Mouse (Mus musculus) stomach, embryonic 16.5 days (tissue): ENCODE data around the gene Vwa5b1. TPM values are rescaled to one million over a fixed set of nuclear protein-coding genes. Genes with fewer than 3 reads are reported as not detected.
A peak's percentile ranks its signal among the peaks of the same experiment; 100 is the strongest.

Source experiments
- ATAC-seq: fragments of 200-750 bp; cut with Nextera tagmentation; 2 replicates; pipeline ENCODE4 v1.8.0; 2017; ENCODE audit warnings: moderate number of reproducible peaks, moderate TSS enrichment; ENCODE audit not compliant: insufficient read depth, low FRiP score
- H3K27ac ChIP-seq: fragments of 300-500 bp; sonication (generic); 2 replicates; pipeline ENCODE4 v1.5.1; 2014; ENCODE audit warnings: low read length
- H3K27me3 ChIP-seq: fragments of 300-500 bp; sonication (generic); 2 replicates; pipeline ENCODE4 v1.6.1; 2014; ENCODE audit warnings: low read length, control low read depth, mixed read lengths; ENCODE audit not compliant: control insufficient read depth, insufficient read depth
- H3K36me3 ChIP-seq: fragments of 300-500 bp; sonication (generic); 2 replicates; pipeline ENCODE4 v1.6.1; 2014; ENCODE audit warnings: low read length; ENCODE audit not compliant: control insufficient read depth, insufficient read depth
- H3K4me1 ChIP-seq: fragments of 300-500 bp; sonication (generic); 2 replicates; pipeline ENCODE4 v1.6.1; 2014; ENCODE audit warnings: low read length, control low read depth, mixed read lengths; ENCODE audit not compliant: control insufficient read depth, insufficient read depth
- H3K4me2 ChIP-seq: fragments of 300-500 bp; sonication (generic); 2 replicates; pipeline ENCODE4 v1.6.1; 2014; ENCODE audit warnings: low read depth, low read length, mixed read lengths
- H3K4me3 ChIP-seq: fragments of 300-500 bp; sonication (generic); replicated peaks from 2 replicates; pipeline ENCODE4 v1.5.1; 2014; ENCODE audit warnings: mild to moderate bottlenecking, low read length
- H3K9ac ChIP-seq: fragments of 300-500 bp; sonication (generic); 2 replicates; pipeline ENCODE4 v1.6.1; 2014; ENCODE audit warnings: low read length
- H3K9me3 ChIP-seq: fragments of 300-500 bp; sonication (generic); replicated peaks from 2 replicates; pipeline ENCODE4 v1.6.1; 2016; ENCODE audit warnings: low read length, control low read depth; ENCODE audit not compliant: control insufficient read depth
- WGBS: fragments of 180-500 bp; shearing (Covaris S2); extraction: QIAGEN DNeasy Blood & Tissue Kit; methylation state at CpG from one replicate; pipeline ENCODE4 v1.1.7; 2014; 5-methylcytosine and 5-hydroxymethylcytosine counted together
- polyA plus RNA-seq: library from polyadenylated mRNA; unstranded; fragments of >200 nt; fragmentation: Nextera tagmentation; extraction: Ambion mirVana; gene quantifications from 2 replicates; pipeline ENCODE4 v1.2.1, GENCODE M21; 2015

Gene Vwa5b1
- 0.34 and 0.52 TPM in 2 replicates for polyA plus RNA-seq

- H3K36me3 ChIP-seq, result no peaks in the 10 kb centered on the region
- no peak for ATAC-seq
- no peaks in the 10 kb centered on the region for H3K27me3 ChIP-seq
- 10% methylated on average over 8 of the region's 8 CpGs for WGBS
- H3K4me2 ChIP-seq, result no peak within 1 kb of the TSS
- no peak within 1 kb of the TSS for H3K9ac ChIP-seq
- H3K9me3 ChIP-seq, result no peaks in the 10 kb centered on the region
- no peak within 1 kb of the TSS for H3K27ac ChIP-seq
- no peaks in the 10 kb centered on the region for H3K4me1 ChIP-seq
- no peak within 1 kb of the TSS for H3K4me3 ChIP-seq
Observed at GRCm38 (mm10) chr4:138635428-138636145, at the start of gene Vwa5b1. Vwa5b1 (minus strand) TSS chr4:138635884.

GRCm38 (mm10) chr4:138682760-138683159 is 47.1 kb upstream of the Vwa5b1 start:
- Histone ChIP-seq H3K9me3 (no peaks in the 10 kb centered on the region), H3K9ac (no peak overlapping the region), H3K4me3 (no peak overlapping the region), H3K27me3 (no peaks in the 10 kb centered on the region), H3K27ac (no peak overlapping the region), H3K4me1 (no peaks in the 10 kb centered on the region), H3K36me3 (no peaks in the 10 kb centered on the region), H3K4me2 (no peak overlapping the region)
- 64% methylated on average over 2 of the region's 2 CpGs for WGBS
- ATAC-seq, result no peak

- Histone ChIP-seq H3K4me2 (no peak overlapping the region), H3K4me3 (no peak overlapping the region), H3K36me3 (no peaks in the 10 kb centered on the region), H3K4me1 (no peaks in the 10 kb centered on the region), H3K9me3 (no peaks in the 10 kb centered on the region), H3K27me3 (no peaks in the 10 kb centered on the region), H3K27ac (no peak overlapping the region), H3K9ac (no peak overlapping the region)
- WGBS, result 71% methylated on average over 4 of the region's 4 CpGs
- ATAC-seq, result no peak
Observed at GRCm38 (mm10) chr4:138680124-138680523, 44.4 kb upstream of the Vwa5b1 start.

GRCm38 (mm10) chr4:138677579-138677978 is 41.9 kb upstream of the Vwa5b1 start:
- Histone ChIP-seq H3K4me1 (no peaks in the 10 kb centered on the region), H3K9me3 (no peaks in the 10 kb centered on the region), H3K36me3 (no peaks in the 10 kb centered on the region), H3K27me3 (no peaks in the 10 kb centered on the region), H3K27ac (no peak overlapping the region), H3K4me3 (no peak overlapping the region), H3K9ac (no peak overlapping the region), H3K4me2 (no peak overlapping the region)
- no peak for ATAC-seq
- WGBS, result 12% methylated on average over 16 of the region's 16 CpGs

GRCm38 (mm10) chr4:138676480-138676879 is 40.8 kb upstream of the Vwa5b1 start:
- Histone ChIP-seq H3K9ac (no peak overlapping the region), H3K4me3 (no peak overlapping the region), H3K4me2 (no peak overlapping the region), H3K27ac (no peak overlapping the region), H3K36me3 (no peaks in the 10 kb centered on the region), H3K27me3 (no peaks in the 10 kb centered on the region), H3K9me3 (no peaks in the 10 kb centered on the region), H3K4me1 (no peaks in the 10 kb centered on the region)
- no peak for ATAC-seq
- WGBS, result 10% methylated on average over 16 of the region's 16 CpGs

GRCm38 (mm10) chr4:138672160-138672559 is 36.5 kb upstream of the Vwa5b1 start:
- peak; percentile 69 for ATAC-seq
- H3K9me3 ChIP-seq, result no peaks in the 10 kb centered on the region
- no peaks in the 10 kb centered on the region for H3K27me3 ChIP-seq
- H3K36me3 ChIP-seq, result no peaks in the 10 kb centered on the region
- H3K4me3 ChIP-seq, result no peak overlapping the region
- H3K4me2 ChIP-seq, result no peak overlapping the region
- no peak overlapping the region for H3K9ac ChIP-seq
- H3K4me1 ChIP-seq, result no peaks in the 10 kb centered on the region
- 38% methylated on average over 4 of the region's 4 CpGs for WGBS
- no peak overlapping the region for H3K27ac ChIP-seq

- Histone ChIP-seq H3K4me2 (no peak overlapping the region), H3K4me3 (no peak overlapping the region), H3K9me3 (no peaks in the 10 kb centered on the region), H3K36me3 (no peaks in the 10 kb centered on the region), H3K27ac (no peak overlapping the region), H3K9ac (no peak overlapping the region), H3K4me1 (no peaks in the 10 kb centered on the region), H3K27me3 (no peaks in the 10 kb centered on the region)
- no peak for ATAC-seq
- WGBS, result 67% methylated on average over 11 of the region's 11 CpGs
Observed at GRCm38 (mm10) chr4:138670093-138670889, 34.6 kb upstream of the Vwa5b1 start.

GRCm38 (mm10) chr4:138666521-138666920 is 30.8 kb upstream of the Vwa5b1 start:
- ATAC-seq, result no peak
- Histone ChIP-seq H3K9ac (no peak overlapping the region), H3K9me3 (no peaks in the 10 kb centered on the region), H3K4me3 (no peak overlapping the region), H3K36me3 (no peaks in the 10 kb centered on the region), H3K4me2 (no peak overlapping the region), H3K27me3 (no peaks in the 10 kb centered on the region), H3K4me1 (no peaks in the 10 kb centered on the region), H3K27ac (no peak overlapping the region)
- WGBS, result 50% methylated on average over 10 of the region's 10 CpGs

- H3K27me3 ChIP-seq, result no peaks in the 10 kb centered on the region
- no peaks in the 10 kb centered on the region for H3K36me3 ChIP-seq
- H3K9me3 ChIP-seq, result no peaks in the 10 kb centered on the region
- WGBS, result 76% methylated on average over 11 of the region's 11 CpGs
- no peak overlapping the region for H3K27ac ChIP-seq
- no peak overlapping the region for H3K4me3 ChIP-seq
- ATAC-seq, result no peak
- H3K4me1 ChIP-seq, result no peaks in the 10 kb centered on the region
- no peak overlapping the region for H3K9ac ChIP-seq
- no peak overlapping the region for H3K4me2 ChIP-seq
Observed at GRCm38 (mm10) chr4:138659936-138660602, 24.4 kb upstream of the Vwa5b1 start.
